Mouse (Mus musculus) stomach, adult 2 months (tissue): ENCODE data around the gene Ppp2r3c. TPM values are rescaled to one million over a fixed set of nuclear protein-coding genes. Genes with fewer than 3 reads are reported as not detected.

Source experiments
- polyA plus RNA-seq: library from polyadenylated mRNA; depleted of rRNA; stranded (reverse); fragments of >200 nt; gene quantifications from 2 replicates; pipeline ENCODE4 v1.2.3, GENCODE M21; 2012; rRNA removed

The Ppp2r3c gene
- polyA plus RNA-seq = 0.15 and 0.23 TPM in 2 replicates

GRCm38 (mm10) chr12:55302485-55303441, at the start of gene Ppp2r3c:
Ppp2r3c (minus strand) TSS chr12:55302998.

DNA sequence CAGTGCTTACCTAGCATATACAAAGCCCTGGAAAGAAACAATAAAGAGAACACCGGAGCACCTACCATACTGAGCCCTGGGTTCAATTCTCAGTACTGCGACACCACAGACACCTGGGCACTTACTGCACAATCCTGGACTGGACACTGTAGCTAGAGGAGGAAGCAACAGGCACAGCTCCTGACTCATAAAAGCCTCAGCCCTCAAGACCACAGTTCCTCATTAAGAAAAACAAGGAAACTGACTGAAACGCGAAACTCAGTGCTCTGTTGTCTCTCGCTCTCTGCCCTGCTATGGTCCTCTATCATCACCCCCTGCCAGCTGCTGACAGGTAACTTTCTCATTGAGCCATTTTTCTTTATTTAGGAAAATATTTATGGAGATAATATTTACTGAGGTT, 3.5 kb downstream of the Ppp2r3c start, which contains the start of gene 1110008L16Rik:
TSS of gene 1110008L16Rik (plus strand) at position 242 of the 400 bp plus-strand sequence.

GRCm38 (mm10) chr12:55229626-55230519, 72.9 kb downstream of the Ppp2r3c start, which contains the start of gene Srp54c:
Srp54c (plus strand) TSS chr12:55230168.

Other genes starting within 250 kb of the Ppp2r3c start
- 0.98 and 1.4 TPM in 2 replicates for gene 2700097O09Rik, start 222.9 kb downstream of the Ppp2r3c start, polyA plus RNA-seq
- 5.9 and 6.8 TPM in 2 replicates for gene Srp54a, start 222.7 kb downstream of the Ppp2r3c start, polyA plus RNA-seq
- 1.7 and 3.0 TPM in 2 replicates for gene Fam177a, start 178.5 kb downstream of the Ppp2r3c start, polyA plus RNA-seq
- 11.4 and 15.0 TPM in 2 replicates for gene Srp54b, start 147.9 kb downstream of the Ppp2r3c start, polyA plus RNA-seq
- gene 1700047I17Rik2, start 103.4 kb downstream of the Ppp2r3c start, polyA plus RNA-seq = not detected in 2 replicates
- gene Srp54c, start 72.8 kb downstream of the Ppp2r3c start, polyA plus RNA-seq = 1.1 and 1.7 TPM in 2 replicates
- gene 1110008L16Rik, start 3.4 kb downstream of the Ppp2r3c start, polyA plus RNA-seq = 9.2 and 10.9 TPM in 2 replicates
- gene Psma6, start 81.2 kb upstream of the Ppp2r3c start, polyA plus RNA-seq = 5.5 and 8.5 TPM in 2 replicates
- gene Nfkbia, start 189.6 kb upstream of the Ppp2r3c start, polyA plus RNA-seq = 97.6 and 117 TPM in 2 replicates